Mouse (Mus musculus) granulocyte monocyte progenitor cell, adult 5-6 weeks (primary cell): ENCODE results near the gene Rictor. TPM values are rescaled to one million over a fixed set of nuclear protein-coding genes. Genes with fewer than 3 reads are reported as not detected.
"Not testable (repeated sequence)": the region's sequence is repeated elsewhere in the genome, so short reads cannot be mapped to it uniquely, and the experiment has no call there.

ENCODE experiments used
- ATAC-seq: replicated peaks from 2 replicates; pipeline ENCODE4 v1.8.0; 2016; ENCODE audit warnings: mild to moderate bottlenecking, moderate TSS enrichment, inconsistent platforms; ENCODE audit not compliant: poor library complexity, severe bottlenecking
- total RNA-seq, 2 experiments: library from RNA; stranded (forward) in 1 of 2; stranded (reverse) in 1 of 2; fragments of 200-712, 200-1000 nt in 1 of 2; fragments of >200 nt in 1 of 2; fragmentation: Nextera tagmentation in 1 of 2; gene quantifications; 2 replicates each; pipeline ENCODE4 v1.2.3; 2014 to 2017

Gene Rictor
- total RNA-seq, 2 experiments from 2014 or later: 19.4 to 25.7 TPM

DNA sequence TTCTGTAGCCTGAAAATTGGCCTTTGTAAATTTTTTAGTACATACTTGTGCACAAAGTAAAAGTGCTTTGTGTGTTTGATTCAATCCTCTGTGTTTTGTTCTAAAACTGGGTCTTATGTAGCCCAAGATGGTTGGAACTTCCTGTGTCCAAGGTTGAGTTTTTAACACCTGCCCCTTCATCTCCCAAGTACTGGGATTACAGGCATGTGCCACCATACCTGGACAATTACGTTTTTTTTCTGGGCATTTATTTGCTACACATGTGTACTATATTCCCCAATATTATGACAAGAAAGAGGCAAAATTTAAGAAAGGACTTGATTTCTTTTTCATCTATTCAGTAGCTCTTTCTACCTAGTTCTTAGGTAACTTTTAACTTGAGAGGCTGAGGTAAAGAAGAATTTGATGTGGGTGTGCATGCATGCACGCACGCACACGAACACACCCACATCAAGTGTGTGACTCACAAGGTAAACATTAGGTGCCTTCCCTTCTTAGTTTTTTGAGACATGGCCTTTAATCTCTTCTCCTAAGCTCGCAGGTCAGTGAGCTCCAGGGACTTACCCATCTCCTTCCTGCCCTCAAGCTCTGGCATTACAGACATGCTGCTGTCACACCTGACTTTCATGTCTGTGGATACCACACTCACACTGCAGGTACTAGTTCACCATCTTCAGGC, 18.1 kb downstream of the Rictor start:
- ATAC-seq: no peak

DNA sequence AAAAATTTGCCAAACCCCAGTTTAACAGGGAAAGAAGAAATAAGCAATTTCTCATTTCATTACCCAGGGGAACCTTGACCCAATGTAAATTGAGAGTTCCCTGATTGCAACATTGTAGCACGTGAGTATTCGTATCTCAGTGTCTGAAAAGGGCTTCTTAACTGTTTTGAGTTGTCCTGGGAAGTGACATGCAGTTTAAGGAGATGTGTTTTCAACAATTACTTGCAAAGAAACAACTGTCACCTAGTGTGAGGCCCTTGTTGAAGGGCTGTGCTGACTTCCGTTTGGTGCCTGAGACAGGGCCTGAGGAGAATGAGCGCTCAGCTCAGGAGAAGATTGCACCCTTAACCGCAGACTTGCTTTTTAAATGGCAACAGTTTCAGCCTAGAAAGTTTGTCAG, 24.9 kb downstream of the Rictor start:
- ATAC-seq: peak; percentile 83

GRCm38 (mm10) chr15:6739180-6739579, 31.0 kb downstream of the Rictor start:
- ATAC-seq: no peak

DNA sequence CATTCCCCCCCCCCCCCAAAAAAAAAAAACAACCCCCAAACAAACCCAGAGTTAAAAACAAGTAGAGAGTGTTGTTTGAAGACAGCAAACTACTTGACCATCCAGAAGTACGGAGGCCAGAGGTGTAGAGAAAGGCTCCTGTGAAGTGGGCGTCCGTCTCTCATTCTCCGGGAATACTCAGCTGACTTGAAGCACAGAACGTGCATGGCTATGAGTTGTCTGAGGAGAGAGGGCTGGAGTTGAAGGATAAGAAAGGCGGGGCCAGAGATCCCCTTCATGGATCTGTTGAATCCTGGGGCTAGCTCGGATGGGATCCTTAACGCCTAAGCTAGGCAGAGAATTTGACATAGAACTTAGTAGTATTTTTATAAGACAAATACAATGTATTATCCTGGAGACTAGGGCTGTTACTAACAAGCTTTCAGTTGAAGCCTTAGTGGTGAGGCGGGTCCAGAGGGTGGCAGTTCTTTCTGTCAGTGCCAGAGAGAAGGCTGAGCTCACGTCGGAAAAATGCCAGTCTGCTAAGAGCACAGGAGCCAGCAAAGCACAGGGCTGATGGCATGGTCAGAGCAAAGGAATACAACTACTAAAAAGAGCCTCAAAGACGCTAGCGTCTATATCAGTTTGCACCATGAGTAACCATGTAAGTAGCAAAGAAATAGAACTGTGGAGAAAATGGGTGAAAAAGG, 34.3 kb downstream of the Rictor start:
- no peak for ATAC-seq

GRCm38 (mm10) chr15:6743723-6744122, 35.5 kb downstream of the Rictor start:
- ATAC-seq: no peak

GRCm38 (mm10) chr15:6746301-6746983, 38.3 kb downstream of the Rictor start:
- ATAC-seq: not testable (repeated sequence)

GRCm38 (mm10) chr15:6747001-6747400, 38.8 kb downstream of the Rictor start:
- ATAC-seq: no peak

DNA sequence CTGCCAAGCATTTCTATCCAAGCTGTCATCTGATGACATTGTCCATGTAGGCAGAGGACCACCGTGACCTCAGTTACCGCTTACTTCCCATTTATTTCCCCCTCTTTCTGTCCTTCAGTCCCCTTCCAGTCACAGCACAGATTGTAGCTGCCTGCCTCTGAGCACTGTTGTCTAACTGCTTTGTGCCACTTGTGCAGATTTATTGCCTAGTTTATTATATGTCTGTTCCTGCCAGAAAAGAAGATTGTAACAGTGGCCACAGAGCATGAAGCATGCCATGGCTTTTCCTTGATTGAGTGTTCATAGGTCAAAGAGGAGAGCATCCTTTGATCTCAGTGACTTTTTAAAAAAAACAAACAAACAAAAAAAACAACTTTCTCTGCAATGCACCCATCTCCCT, 46.2 kb downstream of the Rictor start:
- no peak for ATAC-seq

DNA sequence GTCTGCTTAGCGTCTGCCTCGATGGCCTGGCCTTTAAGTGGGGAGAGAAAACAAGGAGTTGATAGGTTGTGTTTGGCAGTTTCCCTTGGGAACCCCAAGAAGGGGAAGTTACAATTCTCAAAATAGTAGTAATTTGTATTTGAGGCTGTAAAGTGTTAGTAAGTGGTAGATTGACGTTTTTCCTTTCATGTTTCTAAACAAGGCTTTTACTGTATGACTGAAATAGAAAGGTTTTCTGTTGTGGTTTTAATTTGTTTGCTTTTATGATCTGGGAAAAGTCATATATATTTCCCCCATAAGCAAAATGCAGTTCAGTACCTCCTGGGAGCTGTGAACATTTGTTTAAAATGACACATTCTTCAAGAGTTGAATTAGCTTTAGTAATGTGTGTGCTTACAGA, 64.1 kb downstream of the Rictor start:
- no peak for ATAC-seq

DNA sequence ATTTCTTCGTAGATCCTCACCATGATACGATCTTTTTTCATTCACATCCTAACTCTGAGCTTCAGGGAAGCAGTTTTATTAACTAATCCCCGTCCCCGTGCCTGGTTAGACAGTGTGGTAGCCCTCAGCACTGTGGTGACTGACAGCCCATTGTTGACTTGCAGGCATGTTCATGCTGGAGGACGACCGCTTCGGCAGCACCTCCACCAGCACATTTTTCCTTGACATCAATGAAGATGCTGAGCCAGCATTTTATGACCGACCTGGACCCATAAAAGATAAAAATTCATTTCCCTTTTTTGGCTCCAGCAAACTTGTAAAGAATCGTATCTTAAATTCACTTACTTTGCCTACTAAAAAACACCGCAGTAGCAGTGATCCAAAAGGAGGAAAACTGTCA, 78.0 kb downstream of the Rictor start:
- ATAC-seq: no peak

- ATAC-seq: no peak
These were observed 79.1 kb downstream of the Rictor start for GRCm38 (mm10) chr15:6787236-6787635.

GRCm38 (mm10) chr15:6790011-6790410, 81.8 kb downstream of the Rictor start:
- no peak for ATAC-seq

DNA sequence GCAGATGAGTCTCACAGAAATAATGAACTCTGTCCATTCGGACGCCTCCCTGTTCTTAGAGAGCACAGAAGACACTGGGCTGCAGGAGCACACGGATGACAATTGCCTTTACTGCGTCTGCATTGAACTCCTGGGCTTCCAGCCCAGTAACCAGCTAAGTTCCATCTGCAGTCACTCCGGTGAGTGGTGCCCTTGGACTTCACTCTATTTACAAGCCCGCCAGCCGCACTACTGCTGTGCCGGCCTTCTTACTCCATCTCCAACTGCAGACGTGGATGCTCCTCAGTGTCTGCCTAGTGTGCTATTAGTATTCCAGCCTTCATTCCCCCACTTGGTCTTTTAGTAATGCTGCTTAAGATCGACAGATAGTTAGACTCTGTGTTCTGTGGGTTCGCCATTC, 83.5 kb downstream of the Rictor start:
- no peak for ATAC-seq

DNA sequence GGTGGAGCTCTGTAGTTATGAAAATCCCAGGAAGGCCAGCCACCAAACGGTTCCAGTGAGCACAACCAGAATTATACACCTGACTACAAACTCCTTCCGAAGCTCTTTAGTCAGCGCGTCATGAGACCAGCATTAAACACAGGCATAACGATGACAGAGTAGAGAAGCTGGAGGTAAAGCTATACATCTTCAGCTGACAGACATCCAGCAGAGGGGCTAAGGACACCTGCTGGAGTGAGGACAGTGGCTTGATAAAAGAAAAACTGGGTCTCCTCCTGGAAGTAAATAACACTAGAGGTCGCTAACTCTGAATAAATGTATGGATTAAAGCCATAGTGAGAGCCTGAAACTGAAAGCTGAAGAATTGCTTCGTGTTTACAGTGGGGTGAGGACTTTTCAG, 84.7 kb downstream of the Rictor start:
- no peak for ATAC-seq

DNA sequence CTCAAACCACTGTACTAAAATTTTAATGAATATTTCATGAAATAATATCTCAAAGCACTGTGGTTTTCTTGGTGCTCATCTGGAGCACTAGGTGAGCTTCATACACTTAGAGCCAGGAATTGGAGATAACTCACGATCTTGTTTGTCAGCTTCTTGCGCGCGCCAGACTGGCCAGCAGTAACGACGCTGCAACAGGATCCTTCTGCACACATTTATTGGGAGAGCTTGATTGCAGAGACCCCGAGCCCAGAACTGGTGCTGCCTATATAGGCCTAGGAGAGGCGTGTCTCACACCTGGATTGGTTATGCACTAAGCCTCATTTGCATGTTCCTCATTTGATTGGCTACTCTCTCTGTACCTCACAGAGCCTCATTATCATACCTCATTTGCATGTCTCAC, 93.0 kb downstream of the Rictor start:
- ATAC-seq: not testable (repeated sequence)

GRCm38 (mm10) chr15:6815807-6816206, 107.6 kb downstream of the Rictor start:
- no peak for ATAC-seq

DNA sequence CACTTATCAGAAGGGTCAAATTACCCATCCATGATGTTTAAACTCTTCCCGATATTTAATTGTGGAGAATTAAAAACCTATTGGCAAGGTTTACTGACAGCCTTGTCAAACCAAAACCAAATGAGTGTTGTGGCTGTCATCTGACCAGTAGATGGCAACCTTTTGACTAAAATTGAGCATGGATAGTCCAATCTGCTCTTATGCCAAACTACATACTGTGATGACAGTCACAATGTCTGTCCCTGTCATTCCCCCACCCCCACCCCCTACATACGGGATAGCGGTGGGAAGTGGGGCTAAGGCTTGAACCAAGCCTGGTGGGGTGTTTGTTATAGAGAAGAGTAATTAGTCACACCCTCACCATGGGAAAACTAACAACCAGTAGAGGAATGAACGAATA, 132.0 kb downstream of the Rictor start:
- no peak for ATAC-seq

DNA sequence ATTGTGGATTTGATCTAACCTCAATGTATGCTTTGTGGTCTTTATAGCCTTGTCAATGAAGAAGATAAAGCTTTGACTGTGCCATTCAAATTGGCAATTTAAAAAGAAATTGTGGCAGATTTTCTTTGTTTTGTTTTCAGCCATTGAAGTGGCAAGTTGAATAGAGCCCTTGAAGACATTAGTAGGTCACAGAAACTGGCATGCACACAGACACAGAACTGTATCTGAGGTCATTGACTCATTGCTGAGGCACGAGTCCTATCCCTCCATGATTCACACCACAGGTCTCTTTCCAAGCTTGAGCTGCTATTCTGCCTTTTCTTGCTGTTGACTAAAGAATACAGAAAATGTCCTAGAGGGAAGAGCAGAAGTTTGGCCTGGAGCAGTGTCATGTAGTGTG, 141.7 kb downstream of the Rictor start:
- ATAC-seq: no peak
